Mouse (Mus musculus) heart, embryonic 15.5 days (tissue): ENCODE measurements around the gene Smok3c. TPM values are rescaled to one million over a fixed set of nuclear protein-coding genes. Genes with fewer than 3 reads are reported as not detected.

Experiments
- ATAC-seq: fragments of 200-750 bp; cut with Nextera tagmentation; replicated peaks from 2 replicates; pipeline ENCODE4 v1.8.0; 2017; ENCODE audit warnings: low read depth, moderate TSS enrichment; ENCODE audit not compliant: insufficient number of reproducible peaks, insufficient read depth, low FRiP score
- H3K27ac ChIP-seq: fragments of 300-500 bp; sonication (generic); 2 replicates; pipeline ENCODE4 v1.5.1; 2015; ENCODE audit warnings: mild to moderate bottlenecking, inconsistent platforms
- H3K27me3 ChIP-seq: fragments of 300-500 bp; sonication (generic); 2 replicates; pipeline ENCODE4 v1.6.1; 2015; ENCODE audit warnings: inconsistent platforms
- H3K36me3 ChIP-seq: fragments of 300-500 bp; sonication (generic); 2 replicates; pipeline ENCODE4 v1.6.1; 2015; ENCODE audit warnings: mild to moderate bottlenecking, inconsistent platforms
- H3K4me1 ChIP-seq: fragments of 300-500 bp; sonication (generic); replicated peaks from 2 replicates; pipeline ENCODE4 v1.6.1; 2015; ENCODE audit warnings: inconsistent platforms
- H3K4me2 ChIP-seq: fragments of 300-500 bp; sonication (generic); 2 replicates; pipeline ENCODE4 v1.6.1; 2015; ENCODE audit warnings: inconsistent platforms, mild to moderate bottlenecking, moderate library complexity
- H3K4me3 ChIP-seq: fragments of 300-500 bp; sonication (generic); 2 replicates; pipeline ENCODE4 v1.5.1; 2015; ENCODE audit warnings: mild to moderate bottlenecking, inconsistent platforms
- H3K9ac ChIP-seq: fragments of 300-500 bp; sonication (generic); 2 replicates; pipeline ENCODE4 v1.6.1; 2015; ENCODE audit warnings: mild to moderate bottlenecking, inconsistent platforms
- H3K9me3 ChIP-seq: fragments of 300-500 bp; sonication (generic); replicated peaks from 2 replicates; pipeline ENCODE4 v1.6.1; 2016; ENCODE audit warnings: inconsistent platforms
- WGBS: fragments of 180-500 bp; shearing (Covaris S2); methylation state at CpG from one replicate; pipeline ENCODE4 v1.1.7; 2015; ENCODE audit warnings: mixed read lengths; 5-methylcytosine and 5-hydroxymethylcytosine counted together
- polyA plus RNA-seq: library from polyadenylated mRNA; unstranded; fragments of >200 nt; fragmentation: Nextera tagmentation; extraction: Ambion mirVana; gene quantifications from 2 replicates; pipeline ENCODE4 v1.2.1, GENCODE M21; 2015

The Smok3c gene
- polyA plus RNA-seq, 1 experiment from 2014 or later, result not detected

DNA sequence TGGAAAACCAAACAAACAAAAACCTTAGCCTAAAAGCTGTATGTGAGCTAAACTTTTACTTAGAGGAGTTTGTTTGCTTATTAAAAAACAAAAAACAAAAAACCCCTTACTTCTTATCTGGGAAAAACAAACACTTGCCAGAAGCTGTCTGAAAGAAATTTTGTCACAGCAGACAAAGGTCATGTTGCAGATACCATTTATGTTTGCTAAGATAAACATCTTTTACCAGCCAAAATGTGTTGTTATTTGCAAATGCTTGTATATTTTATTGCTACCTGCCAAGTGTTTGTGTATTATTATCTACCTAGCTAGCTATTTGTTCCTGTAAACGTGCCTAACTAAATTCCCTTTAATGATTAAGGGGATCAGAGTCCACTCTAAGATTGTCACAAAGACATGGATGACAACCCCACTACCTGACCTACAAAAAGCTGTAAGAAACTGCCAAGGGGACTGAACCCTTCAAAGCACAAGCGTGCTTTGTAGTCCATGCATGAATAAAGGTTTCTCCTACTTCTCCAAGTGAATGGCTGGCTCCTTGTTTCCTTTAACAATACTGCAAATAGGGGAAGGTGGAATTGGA lies 30.4 kb downstream of the Smok3c start:
- H3K4me3 ChIP-seq, result no peak overlapping the region
- no peak overlapping the region for H3K27ac ChIP-seq
- no peak overlapping the region for H3K4me2 ChIP-seq
- no peak for ATAC-seq
- no peak overlapping the region for H3K9ac ChIP-seq
- H3K27me3 ChIP-seq, result no peaks in the 10 kb centered on the region
- no peaks in the 10 kb centered on the region for H3K36me3 ChIP-seq
- H3K4me1 ChIP-seq, result peaks cover 7% of the 10 kb centered on the region
- WGBS, result 66% methylated on average over 2 of the region's 2 CpGs
- no peaks in the 10 kb centered on the region for H3K9me3 ChIP-seq

- Histone ChIP-seq H3K36me3 (no peaks in the 10 kb centered on the region), H3K4me2 (no peak overlapping the region), H3K4me3 (no peak overlapping the region), H3K27ac (no peak overlapping the region), H3K9ac (no peak overlapping the region), H3K4me1 (peaks cover 7% of the 10 kb centered on the region), H3K9me3 (no peaks in the 10 kb centered on the region), H3K27me3 (no peaks in the 10 kb centered on the region)
- no peak for ATAC-seq
- 91% methylated on average over 2 of the region's 2 CpGs for WGBS
Observed at GRCm38 (mm10) chr5:138083936-138084335, 30.9 kb downstream of the Smok3c start.

- Histone ChIP-seq H3K9me3 (no peaks in the 10 kb centered on the region), H3K4me2 (peak overlapping the region; percentile 73), H3K9ac (no peak overlapping the region), H3K4me1 (peaks cover 7% of the 10 kb centered on the region), H3K27me3 (no peaks in the 10 kb centered on the region), H3K36me3 (no peaks in the 10 kb centered on the region), H3K4me3 (peak overlapping the region; percentile 100), H3K27ac (no peak overlapping the region)
- 40% methylated on average over 2 of the region's 2 CpGs for WGBS
- no peak for ATAC-seq
Observed at GRCm38 (mm10) chr5:138084507-138084906, 31.5 kb downstream of the Smok3c start.

GRCm38 (mm10) chr5:138084996-138085395 lies 32.0 kb downstream of the Smok3c start, which contains the start of gene Zkscan1:
TSS of gene Zkscan1 (plus strand) at chr5:138085084.
- ATAC-seq, result peak; percentile 72
- Histone ChIP-seq H3K9ac (peak within 1 kb of the TSS; percentile 99), H3K36me3 (no peaks in the 10 kb centered on the region), H3K4me3 (peak within 1 kb of the TSS; percentile 100), H3K4me2 (peak within 1 kb of the TSS; percentile 73), H3K9me3 (no peaks in the 10 kb centered on the region), H3K4me1 (peaks cover 7% of the 10 kb centered on the region), H3K27me3 (no peaks in the 10 kb centered on the region), H3K27ac (peak within 1 kb of the TSS; percentile 87)
- WGBS, result under 1% methylated on average over 27 of the region's 27 CpGs

- peak overlapping the region; percentile 87 for H3K27ac ChIP-seq
- no peaks in the 10 kb centered on the region for H3K9me3 ChIP-seq
- H3K9ac ChIP-seq, result peak overlapping the region; percentile 99
- no peak for ATAC-seq
- peak overlapping the region; percentile 73 for H3K4me2 ChIP-seq
- no peaks in the 10 kb centered on the region for H3K36me3 ChIP-seq
- peaks cover 7% of the 10 kb centered on the region for H3K4me1 ChIP-seq
- no peaks in the 10 kb centered on the region for H3K27me3 ChIP-seq
- H3K4me3 ChIP-seq, result peak overlapping the region; percentile 100
- under 1% methylated on average over 18 of the region's 18 CpGs for WGBS
Observed at GRCm38 (mm10) chr5:138085421-138085911, 32.5 kb downstream of the Smok3c start.

- H3K4me3 ChIP-seq, result no peak overlapping the region
- H3K4me2 ChIP-seq, result peak overlapping the region; percentile 73; the same call in 1 of the 2 replicates
Observed at GRCm38 (mm10) chr5:138086842-138087241, 33.8 kb downstream of the Smok3c start.

DNA sequence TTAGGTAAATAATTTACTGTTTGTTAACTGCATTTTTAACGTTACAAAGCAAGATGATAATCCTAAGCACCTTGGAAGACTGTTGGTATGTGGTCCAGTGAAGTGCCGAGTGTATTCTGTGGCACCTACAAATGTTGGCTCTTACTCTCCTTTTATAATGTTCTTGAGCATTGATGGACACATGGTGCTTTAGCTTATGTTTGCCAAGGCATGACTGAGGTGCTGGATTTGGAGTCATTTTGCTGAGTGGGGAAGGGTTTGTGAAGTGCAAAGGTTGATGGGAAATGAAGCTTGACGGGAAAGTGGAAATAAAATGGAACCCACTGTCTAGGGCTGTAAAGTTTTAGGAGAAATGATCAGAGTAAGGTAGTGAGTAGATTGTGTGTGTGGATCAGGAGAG lies 35.4 kb downstream of the Smok3c start:
- Histone ChIP-seq H3K27me3 (no peaks in the 10 kb centered on the region), H3K4me2 (no peak overlapping the region), H3K9me3 (no peaks in the 10 kb centered on the region), H3K36me3 (peaks cover 7% of the 10 kb centered on the region; the same call in 1 of the 2 replicates), H3K9ac (no peak overlapping the region), H3K4me3 (no peak overlapping the region), H3K27ac (no peak overlapping the region), H3K4me1 (peaks cover 7% of the 10 kb centered on the region)
- ATAC-seq, result no peak
- 83% methylated on average over 3 of the region's 3 CpGs for WGBS

More at GRCm38 (mm10) chr5:138086842-138087241, 33.8 kb downstream of the Smok3c start:
- Histone ChIP-seq H3K27ac (no peak overlapping the region), H3K9ac (no peak overlapping the region), H3K9me3 (no peaks in the 10 kb centered on the region), H3K36me3 (no peaks in the 10 kb centered on the region), H3K27me3 (no peaks in the 10 kb centered on the region), H3K4me1 (peaks cover 7% of the 10 kb centered on the region)
- WGBS, result 84% methylated on average over 3 of the region's 3 CpGs
- ATAC-seq, result no peak

GRCm38 (mm10) chr5:138089108-138089551 lies 36.1 kb downstream of the Smok3c start:
- H3K27me3 ChIP-seq, result no peaks in the 10 kb centered on the region
- no peak overlapping the region for H3K9ac ChIP-seq
- H3K4me3 ChIP-seq, result no peak overlapping the region
- no peaks in the 10 kb centered on the region for H3K9me3 ChIP-seq
- no peak overlapping the region for H3K27ac ChIP-seq
- H3K36me3 ChIP-seq, result peaks cover 12% of the 10 kb centered on the region
- H3K4me2 ChIP-seq, result no peak overlapping the region
- peaks cover 7% of the 10 kb centered on the region for H3K4me1 ChIP-seq
- ATAC-seq, result no peak
- 82% methylated on average over 6 of the region's 6 CpGs for WGBS

DNA sequence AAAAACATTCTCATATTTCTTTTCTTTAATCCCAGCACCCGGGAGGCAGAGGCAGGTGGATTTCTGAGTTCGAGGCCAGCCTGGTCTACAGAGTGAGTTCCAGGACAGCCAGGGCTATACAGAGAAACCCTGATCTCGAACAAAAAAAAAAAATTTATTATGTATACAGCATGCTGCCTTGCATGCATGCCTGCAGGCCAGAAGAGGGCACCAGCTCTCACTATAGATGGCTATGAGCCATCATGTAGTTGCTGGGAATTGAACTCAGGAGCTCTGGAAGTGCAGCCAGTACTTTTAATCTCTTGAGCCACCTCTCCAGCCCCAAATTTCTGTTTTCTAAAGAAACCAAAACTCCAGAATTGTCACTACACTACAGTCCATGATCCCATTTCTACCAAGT lies 37.3 kb downstream of the Smok3c start:
- no peaks in the 10 kb centered on the region for H3K27me3 ChIP-seq
- no peak overlapping the region for H3K4me3 ChIP-seq
- no peaks in the 10 kb centered on the region for H3K9me3 ChIP-seq
- peaks cover 24% of the 10 kb centered on the region for H3K36me3 ChIP-seq
- H3K4me2 ChIP-seq, result no peak overlapping the region
- no peak overlapping the region for H3K27ac ChIP-seq
- no peak for ATAC-seq
- 77% methylated on average over 3 of the region's 3 CpGs for WGBS
- peaks cover 7% of the 10 kb centered on the region for H3K4me1 ChIP-seq
- no peak overlapping the region for H3K9ac ChIP-seq

GRCm38 (mm10) chr5:138090737-138091136 lies 37.7 kb downstream of the Smok3c start:
- peaks cover 26% of the 10 kb centered on the region for H3K36me3 ChIP-seq
- H3K4me2 ChIP-seq, result no peak overlapping the region
- H3K27me3 ChIP-seq, result no peaks in the 10 kb centered on the region
- H3K4me3 ChIP-seq, result no peak overlapping the region
- no peak overlapping the region for H3K9ac ChIP-seq
- ATAC-seq, result no peak
- H3K27ac ChIP-seq, result no peak overlapping the region
- peaks cover 7% of the 10 kb centered on the region for H3K4me1 ChIP-seq
- H3K9me3 ChIP-seq, result no peaks in the 10 kb centered on the region
- WGBS, result 93% methylated on average over 5 of the region's 5 CpGs

DNA sequence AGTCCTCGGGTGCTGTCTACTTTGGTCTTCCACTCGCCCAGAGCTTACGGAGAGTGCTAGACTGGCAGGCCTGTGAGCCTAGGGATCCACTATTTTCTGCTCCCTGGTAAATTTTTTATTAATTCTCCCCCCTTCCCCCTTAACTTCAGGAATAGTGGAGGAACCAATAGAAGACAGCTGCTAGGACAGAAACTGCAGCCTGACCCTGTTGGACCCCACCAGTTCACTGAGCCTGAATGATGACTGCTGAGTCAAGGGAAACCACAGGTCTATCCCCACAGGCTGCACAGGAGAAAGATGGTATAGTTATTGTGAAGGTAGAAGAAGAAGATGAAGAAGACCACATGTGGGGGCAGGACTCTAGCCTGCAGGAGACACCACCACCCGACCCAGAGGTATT lies 39.8 kb downstream of the Smok3c start:
- Histone ChIP-seq H3K27me3 (no peaks in the 10 kb centered on the region), H3K4me2 (no peak overlapping the region), H3K9me3 (no peaks in the 10 kb centered on the region), H3K36me3 (peaks cover 44% of the 10 kb centered on the region), H3K4me3 (no peak overlapping the region), H3K4me1 (0 out of 2 replicates have a peak, but pooled peaks cover 2% of the 10 kb centered on the region), H3K27ac (no peak overlapping the region), H3K9ac (no peak overlapping the region)
- ATAC-seq, result no peak
- 84% methylated on average over 4 of the region's 4 CpGs for WGBS

DNA sequence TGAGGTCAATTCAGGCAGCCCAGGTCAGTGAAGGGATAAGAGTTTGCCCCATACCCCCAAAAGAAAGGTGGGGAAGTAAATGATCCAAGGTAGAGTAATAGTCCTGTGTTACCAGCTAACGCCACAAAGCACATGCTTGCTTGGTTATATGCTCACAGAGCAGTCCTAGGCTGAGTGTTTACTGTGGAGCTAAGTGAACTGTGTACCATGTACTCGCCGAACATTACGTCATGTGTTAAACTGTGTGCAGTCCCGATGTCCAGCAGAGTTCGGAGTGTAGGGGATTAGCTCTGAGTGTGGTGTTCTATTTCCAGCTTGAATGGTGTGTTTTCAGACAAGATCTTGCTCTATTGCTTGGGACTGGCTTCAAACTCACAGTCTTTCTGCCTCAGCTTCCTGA lies 41.5 kb downstream of the Smok3c start:
- Histone ChIP-seq H3K27me3 (no peaks in the 10 kb centered on the region), H3K9ac (no peak overlapping the region), H3K9me3 (no peaks in the 10 kb centered on the region), H3K4me1 (no peaks in the 10 kb centered on the region), H3K4me3 (no peak overlapping the region), H3K27ac (no peak overlapping the region), H3K4me2 (no peak overlapping the region), H3K36me3 (peaks cover 61% of the 10 kb centered on the region)
- no peak for ATAC-seq
- WGBS, result 93% methylated on average over 6 of the region's 6 CpGs
